Mouse (Mus musculus) limb, embryonic 14.5 days (tissue): ENCODE data around the gene Crct1. TPM values are rescaled to one million over a fixed set of nuclear protein-coding genes. Genes with fewer than 3 reads are reported as not detected.

Experiments used
- ATAC-seq: fragments of 200-750 bp; cut with Nextera tagmentation; 2 replicates; pipeline ENCODE4 v1.8.0; 2017; ENCODE audit warnings: low read depth, moderate number of reproducible peaks, moderate TSS enrichment; ENCODE audit not compliant: low FRiP score
- DNase-seq: peaks from one replicate; pipeline ENCODE4 v3.0.0-alpha.2; 2015; ENCODE audit warnings: low spot score
- H3K27ac ChIP-seq: fragments of 300-500 bp; sonication (generic); replicated peaks from 2 replicates; pipeline ENCODE4 v1.5.1; 2014; ENCODE audit warnings: low read depth, mild to moderate bottlenecking, low read length, moderate library complexity, mixed read lengths
- H3K27me3 ChIP-seq: fragments of 300-500 bp; sonication (generic); 2 replicates; pipeline ENCODE4 v1.6.1; 2014; ENCODE audit warnings: low read length, mixed read lengths; ENCODE audit not compliant: control insufficient read depth, insufficient read depth
- H3K36me3 ChIP-seq: fragments of 300-500 bp; sonication (generic); 2 replicates; pipeline ENCODE4 v1.6.1; 2014; ENCODE audit warnings: mild to moderate bottlenecking, low read length, moderate library complexity, mixed read lengths; ENCODE audit not compliant: control insufficient read depth, insufficient read depth
- H3K4me1 ChIP-seq: fragments of 300-500 bp; sonication (generic); 2 replicates; pipeline ENCODE4 v1.6.1; 2014; ENCODE audit warnings: antibody characterized with exemption, low read length, mixed read lengths; ENCODE audit not compliant: control insufficient read depth, insufficient read depth
- H3K4me2 ChIP-seq: fragments of 300-500 bp; sonication (generic); replicated peaks from 2 replicates; pipeline ENCODE4 v1.6.1; 2014; ENCODE audit warnings: low read depth, mild to moderate bottlenecking, low read length, moderate library complexity; ENCODE audit not compliant: severe bottlenecking
- H3K4me3 ChIP-seq: fragments of 300-500 bp; sonication (generic); replicated peaks from 2 replicates; pipeline ENCODE4 v1.5.1; 2014; ENCODE audit warnings: low read length
- H3K9ac ChIP-seq: fragments of 300-500 bp; sonication (generic); 2 replicates; pipeline ENCODE4 v1.6.1; 2014; ENCODE audit warnings: mild to moderate bottlenecking, low read depth, low read length, moderate library complexity; ENCODE audit not compliant: severe bottlenecking
- H3K9me3 ChIP-seq: fragments of 300-500 bp; sonication (generic); 2 replicates; pipeline ENCODE4 v1.6.1; 2016; ENCODE audit warnings: low read length; ENCODE audit not compliant: control insufficient read depth
- POLR2A ChIP-seq: fragments of 200-500 bp; IDR thresholded peaks from 2 replicates; pipeline ENCODE4 v1.8.0; 2012; ENCODE audit warnings: inconsistent platforms, mild to moderate bottlenecking, moderate library complexity, borderline replicate concordance; ENCODE audit not compliant: insufficient read depth, insufficient read length; ENCODE audit errors: extremely low read depth
- WGBS: fragments of 180-500 bp; shearing (Covaris S2); extraction: QIAGEN DNeasy Blood & Tissue Kit; methylation state at CpG from one replicate; pipeline ENCODE4 v1.1.7; 2014; 5-methylcytosine and 5-hydroxymethylcytosine counted together
- polyA plus RNA-seq, 2 experiments: library from polyadenylated mRNA; depleted of rRNA in 1 of 2; stranded (reverse) in 1 of 2; unstranded in 1 of 2; fragments of >200 nt; fragmentation: Nextera tagmentation in 1 of 2; extraction: Ambion mirVana in 1 of 2; gene quantifications; 2 replicates each; pipeline versions ENCODE4 v1.2.1 to v1.2.3; 2012 to 2014

Gene Crct1
- polyA plus RNA-seq, 2 experiments, result 1.5 to 2.7 TPM

- H3K4me3 ChIP-seq, result no peak overlapping the region
- ATAC-seq (no peak), DNase-seq (no peak)
- H3K4me1 ChIP-seq, result no peaks in the 10 kb centered on the region
- no peak overlapping the region for H3K4me2 ChIP-seq
- no peaks in the 10 kb centered on the region for H3K27me3 ChIP-seq
- no peak overlapping the region for H3K27ac ChIP-seq
- 75% methylated on average over 3 of the region's 3 CpGs for WGBS
- no peak overlapping the region for H3K9ac ChIP-seq
- H3K36me3 ChIP-seq, result no peaks in the 10 kb centered on the region
- no peak for TF ChIP-seq POLR2A
- no peaks in the 10 kb centered on the region for H3K9me3 ChIP-seq
Measured at GRCm38 (mm10) chr3:93000621-93001020, 14.9 kb downstream of the Crct1 start.

- H3K9me3 ChIP-seq, result no peaks in the 10 kb centered on the region
- no peaks in the 10 kb centered on the region for H3K27me3 ChIP-seq
- no peaks in the 10 kb centered on the region for H3K36me3 ChIP-seq
- no peak for TF ChIP-seq POLR2A
- H3K4me3 ChIP-seq, result no peak overlapping the region
- WGBS, result 5% methylated on average over 7 of the region's 7 CpGs
- DNase-seq (peak; percentile 82), ATAC-seq (peak; percentile 70)
- H3K4me1 ChIP-seq, result no peaks in the 10 kb centered on the region
- H3K27ac ChIP-seq, result no peak overlapping the region
- no peak overlapping the region for H3K9ac ChIP-seq
- no peak overlapping the region for H3K4me2 ChIP-seq
Measured at GRCm38 (mm10) chr3:92998691-92999090, 16.8 kb downstream of the Crct1 start.

- DNase-seq (no peak), ATAC-seq (no peak)
- Histone ChIP-seq H3K4me2 (no peak within 1 kb of the TSS), H3K9me3 (no peaks in the 10 kb centered on the region), H3K36me3 (no peaks in the 10 kb centered on the region), H3K4me1 (no peaks in the 10 kb centered on the region), H3K9ac (no peak within 1 kb of the TSS), H3K27ac (no peak within 1 kb of the TSS), H3K27me3 (no peaks in the 10 kb centered on the region), H3K4me3 (no peak within 1 kb of the TSS)
- no peak for TF ChIP-seq POLR2A
Measured at GRCm38 (mm10) chr3:92991926-92992325, 23.6 kb downstream of the Crct1 start, which contains the start of gene Lce3f. Gene Lce3f, plus strand, starts transcription at chr3:92992226.

- 68% methylated on average over 2 of the region's 2 CpGs for WGBS
- H3K9me3 ChIP-seq, result no peaks in the 10 kb centered on the region
- H3K36me3 ChIP-seq, result no peaks in the 10 kb centered on the region
- H3K9ac ChIP-seq, result no peak overlapping the region
- no peak for DNase-seq
- no peak overlapping the region for H3K4me3 ChIP-seq
- ATAC-seq, result no peak
- no peaks in the 10 kb centered on the region for H3K4me1 ChIP-seq
- no peak overlapping the region for H3K27ac ChIP-seq
- no peak overlapping the region for H3K4me2 ChIP-seq
- no peak for TF ChIP-seq POLR2A
- H3K27me3 ChIP-seq, result no peaks in the 10 kb centered on the region
Measured at GRCm38 (mm10) chr3:92978484-92978883, 37.0 kb downstream of the Crct1 start.

- ATAC-seq (no peak), DNase-seq (no peak)
- no peaks in the 10 kb centered on the region for H3K9me3 ChIP-seq
- H3K27me3 ChIP-seq, result no peaks in the 10 kb centered on the region
- H3K9ac ChIP-seq, result no peak within 1 kb of the TSS
- no peaks in the 10 kb centered on the region for H3K36me3 ChIP-seq
- TF ChIP-seq POLR2A, result no peak
- H3K27ac ChIP-seq, result no peak within 1 kb of the TSS
- no peak within 1 kb of the TSS for H3K4me2 ChIP-seq
- no peak within 1 kb of the TSS for H3K4me3 ChIP-seq
- no peaks in the 10 kb centered on the region for H3K4me1 ChIP-seq
- WGBS, result 92% methylated on average over 2 of the region's 2 CpGs
Measured at GRCm38 (mm10) chr3:92966761-92967160, 48.7 kb downstream of the Crct1 start, which contains the start of gene Lce3e. Gene Lce3e, plus strand, starts transcription at chr3:92967061.

Other genes with a start within 250 kb of the Crct1 start
- not detected in 2 replicates for gene Lce1i, start 236.8 kb downstream of the Crct1 start, polyA plus RNA-seq (2012; rRNA removed)
- not detected in 2 replicates for gene Lce1i, start 236.8 kb downstream of the Crct1 start, polyA plus RNA-seq (2014; fragmentation: Nextera tagmentation; extraction: Ambion mirVana)
- not detected in 2 replicates for gene Lce1j, start 225.2 kb downstream of the Crct1 start, polyA plus RNA-seq (2012; rRNA removed)
- not detected in 2 replicates for gene Lce1j, start 225.2 kb downstream of the Crct1 start, polyA plus RNA-seq (2014; fragmentation: Nextera tagmentation; extraction: Ambion mirVana)
- gene Lce1k, start 207.8 kb downstream of the Crct1 start, polyA plus RNA-seq (2012; rRNA removed), result not detected in 2 replicates
- not detected in 2 replicates for gene Lce1k, start 207.8 kb downstream of the Crct1 start, polyA plus RNA-seq (2014; fragmentation: Nextera tagmentation; extraction: Ambion mirVana)
- gene Kprp, start 188.4 kb downstream of the Crct1 start, polyA plus RNA-seq (2012; rRNA removed), result 0.03 TPM in 1 of 2 replicates, not detected in the other
- not detected in 2 replicates for gene Kprp, start 188.4 kb downstream of the Crct1 start, polyA plus RNA-seq (2014; fragmentation: Nextera tagmentation; extraction: Ambion mirVana)
- not detected in 2 replicates for gene Lce1l, start 164.4 kb downstream of the Crct1 start, polyA plus RNA-seq (2012; rRNA removed)
- gene Lce1l, start 164.4 kb downstream of the Crct1 start, polyA plus RNA-seq (2014; fragmentation: Nextera tagmentation; extraction: Ambion mirVana), result not detected in 2 replicates
- gene 2310050C09Rik, start 145.5 kb downstream of the Crct1 start, polyA plus RNA-seq (2012; rRNA removed), result 0.05 and 0.06 TPM in 2 replicates
- not detected in 2 replicates for gene 2310050C09Rik, start 145.5 kb downstream of the Crct1 start, polyA plus RNA-seq (2014; fragmentation: Nextera tagmentation; extraction: Ambion mirVana)
- not detected in 2 replicates for gene Lce3a, start 89.5 kb downstream of the Crct1 start, polyA plus RNA-seq (2012; rRNA removed)
- gene Lce3a, start 89.5 kb downstream of the Crct1 start, polyA plus RNA-seq (2014; fragmentation: Nextera tagmentation; extraction: Ambion mirVana), result not detected in 2 replicates
- not detected in 2 replicates for gene Lce3b, start 82.7 kb downstream of the Crct1 start, polyA plus RNA-seq (2012; rRNA removed)
- gene Lce3b, start 82.7 kb downstream of the Crct1 start, polyA plus RNA-seq (2014; fragmentation: Nextera tagmentation; extraction: Ambion mirVana), result not detected in 2 replicates
- 0.20 TPM in 1 of 2 replicates, not detected in the other for gene Lce3c, start 71.2 kb downstream of the Crct1 start, polyA plus RNA-seq (2012; rRNA removed)
- not detected in 2 replicates for gene Lce3c, start 71.2 kb downstream of the Crct1 start, polyA plus RNA-seq (2014; fragmentation: Nextera tagmentation; extraction: Ambion mirVana)
- gene Lce3d, start 58.3 kb downstream of the Crct1 start, polyA plus RNA-seq (2012; rRNA removed), result not detected in 2 replicates
- not detected in 2 replicates for gene Lce3d, start 58.3 kb downstream of the Crct1 start, polyA plus RNA-seq (2014; fragmentation: Nextera tagmentation; extraction: Ambion mirVana)
- not detected in 2 replicates for gene Lce3e, start 48.6 kb downstream of the Crct1 start, polyA plus RNA-seq (2012; rRNA removed)
- not detected in 2 replicates for gene Lce3e, start 48.6 kb downstream of the Crct1 start, polyA plus RNA-seq (2014; fragmentation: Nextera tagmentation; extraction: Ambion mirVana)
- gene Lce3f, start 23.5 kb downstream of the Crct1 start, polyA plus RNA-seq (2012; rRNA removed), result not detected in 2 replicates
- gene Lce3f, start 23.5 kb downstream of the Crct1 start, polyA plus RNA-seq (2014; fragmentation: Nextera tagmentation; extraction: Ambion mirVana), result 1.6 TPM in 1 of 2 replicates, not detected in the other
- 0.08 TPM in 1 of 2 replicates, not detected in the other for gene Lce1m, start 3.4 kb upstream of the Crct1 start, polyA plus RNA-seq (2012; rRNA removed)
- not detected in 2 replicates for gene Lce1m, start 3.4 kb upstream of the Crct1 start, polyA plus RNA-seq (2014; fragmentation: Nextera tagmentation; extraction: Ambion mirVana)
- gene Gm4858, start 53.1 kb upstream of the Crct1 start, polyA plus RNA-seq (2012; rRNA removed), result not detected in 2 replicates
- gene Gm4858, start 53.1 kb upstream of the Crct1 start, polyA plus RNA-seq (2014; fragmentation: Nextera tagmentation; extraction: Ambion mirVana), result not detected in 2 replicates
- 0.14 and 0.55 TPM in 2 replicates for gene Crnn, start 129.1 kb upstream of the Crct1 start, polyA plus RNA-seq (2012; rRNA removed)
- 0.19 and 0.51 TPM in 2 replicates for gene Crnn, start 129.1 kb upstream of the Crct1 start, polyA plus RNA-seq (2014; fragmentation: Nextera tagmentation; extraction: Ambion mirVana)
- 0.01 TPM in 1 of 2 replicates, not detected in the other for gene Flg2, start 181.6 kb upstream of the Crct1 start, polyA plus RNA-seq (2012; rRNA removed)
- gene Flg2, start 181.6 kb upstream of the Crct1 start, polyA plus RNA-seq (2014; fragmentation: Nextera tagmentation; extraction: Ambion mirVana), result 0.01 and 0.03 TPM in 2 replicates